Mouse (Mus musculus) large intestine, adult 2 months (tissue): Measurements from ENCODE around the gene Pcbp3. TPM values are rescaled to one million over a fixed set of nuclear protein-coding genes. Genes with fewer than 3 reads are reported as not detected.

Experiments used
- DNase-seq: peaks from one replicate; pipeline ENCODE4 v3.0.0-alpha.2; 2012; ENCODE audit warnings: low read depth, low spot score
- WGBS: fragments of 180-500 bp; shearing (Covaris S2); methylation state at CpG from one replicate; pipeline ENCODE4 v1.1.7; 2018; 5-methylcytosine and 5-hydroxymethylcytosine counted together
- polyA plus RNA-seq: library from polyadenylated mRNA; depleted of rRNA; stranded (reverse); fragments of >200 nt; gene quantifications from 2 replicates; pipeline ENCODE4 v1.2.3, GENCODE M21; 2012

The Pcbp3 gene
- polyA plus RNA-seq, 1 experiment, result 4.3 TPM

DNA sequence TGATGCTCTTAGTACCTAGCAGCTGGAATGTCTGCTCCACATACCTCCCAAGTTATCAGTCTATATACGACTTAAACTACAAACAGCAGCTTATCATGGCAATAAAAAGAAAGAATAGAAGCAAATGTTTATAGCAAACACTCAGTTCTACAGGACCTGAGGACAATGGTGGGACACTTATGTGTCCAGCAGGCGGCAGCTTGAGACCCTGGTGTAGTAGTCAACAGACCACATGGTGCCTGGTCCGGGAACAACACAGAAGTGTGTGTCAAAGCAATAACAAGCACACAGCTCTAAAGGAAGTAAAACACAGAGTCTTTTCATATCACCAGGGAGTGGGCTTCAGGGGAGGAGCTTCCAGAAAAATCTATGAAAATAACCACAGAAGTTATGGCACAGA lies 100.7 kb downstream of the Pcbp3 start:
- 42% methylated on average over 3 of the region's 3 CpGs for WGBS
- DNase-seq, result no peak

DNA sequence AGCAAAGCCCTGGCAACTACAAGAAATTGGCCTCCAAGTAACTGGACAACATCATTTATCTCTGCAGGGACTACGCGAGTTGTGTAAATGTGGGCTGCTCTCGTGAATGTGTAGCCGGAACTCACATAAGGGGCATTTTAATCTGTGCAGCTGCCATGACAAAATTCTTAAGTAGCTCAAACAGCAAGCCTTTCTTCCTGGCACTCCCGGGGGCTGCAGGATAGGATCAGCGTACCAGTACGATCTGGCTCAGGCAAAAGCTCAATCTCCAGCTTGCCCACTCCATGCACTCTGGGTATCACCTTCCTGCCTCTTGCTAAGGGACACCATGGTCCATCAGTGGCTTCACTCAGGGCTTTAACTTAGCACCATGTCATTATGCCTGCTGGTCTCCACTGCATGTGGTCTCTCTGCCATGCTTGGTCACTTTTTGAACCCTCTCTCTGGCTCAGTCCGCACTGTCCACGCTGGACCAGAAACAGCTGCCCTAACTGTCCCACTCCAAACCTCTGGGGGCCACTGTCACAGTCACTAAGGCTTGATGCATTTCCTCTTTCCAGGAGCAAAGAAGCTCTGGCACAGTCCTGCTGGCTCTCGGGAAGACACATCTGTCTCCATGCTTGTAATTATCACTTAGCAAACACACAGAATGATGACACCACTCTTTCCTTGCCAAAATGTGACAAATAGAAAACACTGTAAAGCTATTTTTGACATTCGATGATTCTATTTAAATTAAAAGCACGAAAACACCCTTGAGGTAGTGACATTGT lies 102.1 kb downstream of the Pcbp3 start:
- DNase-seq, result no peak
- 69% methylated on average over 12 of the region's 12 CpGs for WGBS

GRCm38 (mm10) chr10:76857879-76858278 lies 103.8 kb downstream of the Pcbp3 start:
- DNase-seq, result no peak
- WGBS, result 86% methylated on average over 2 of the region's 2 CpGs

GRCm38 (mm10) chr10:76846480-76846879 lies 115.2 kb downstream of the Pcbp3 start:
- 77% methylated on average over 5 of the region's 5 CpGs for WGBS
- no peak for DNase-seq

DNA sequence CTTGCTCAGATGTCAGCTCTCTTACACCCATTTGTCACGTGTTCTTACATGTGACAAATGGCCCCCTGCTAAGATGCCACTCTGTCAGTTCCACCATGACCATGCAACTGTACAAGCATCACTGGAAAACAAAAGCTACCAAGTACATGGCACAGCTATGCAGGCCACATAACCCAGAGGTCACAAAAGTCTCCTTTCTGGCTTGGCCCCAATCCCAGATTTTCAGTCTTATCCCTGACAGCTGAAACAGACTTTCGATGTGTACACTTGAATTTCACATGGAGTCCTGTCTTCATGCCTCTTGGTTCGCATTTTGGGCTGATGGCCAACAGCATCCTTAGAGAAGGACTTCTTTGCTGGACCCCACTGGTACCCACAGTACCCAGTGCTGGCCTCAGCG lies 116.8 kb downstream of the Pcbp3 start:
- DNase-seq, result no peak

DNA sequence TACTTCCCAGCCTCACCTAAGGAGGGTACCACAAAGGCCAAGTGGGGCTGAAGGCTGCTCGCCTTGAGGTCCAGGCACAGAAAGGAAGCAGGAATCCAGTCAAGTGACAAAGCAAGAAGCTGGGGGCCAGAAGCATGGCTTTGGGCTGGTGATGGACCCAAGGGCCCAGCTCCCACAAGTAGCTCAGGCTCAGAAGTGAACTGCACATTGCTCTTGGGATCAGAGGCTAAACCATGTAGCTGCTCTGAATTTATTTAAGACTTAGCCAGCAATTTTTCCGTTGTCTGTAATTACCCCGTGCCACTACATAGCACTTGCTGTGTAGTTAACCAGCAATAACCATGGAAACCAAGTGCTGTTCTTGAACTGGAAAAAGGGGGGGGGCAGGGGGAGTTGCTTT lies 117.3 kb downstream of the Pcbp3 start:
- WGBS, result 71% methylated on average over 3 of the region's 3 CpGs

More for the DNA sequence above, 116.8 kb downstream of the Pcbp3 start:
- 77% methylated on average over 4 of the region's 4 CpGs for WGBS

GRCm38 (mm10) chr10:76842087-76842486 lies 119.6 kb downstream of the Pcbp3 start:
- DNase-seq, result no peak
- WGBS, result 75% methylated on average over 3 of the region's 3 CpGs

More for the DNA sequence above, 117.3 kb downstream of the Pcbp3 start:
- DNase-seq, result no peak

DNA sequence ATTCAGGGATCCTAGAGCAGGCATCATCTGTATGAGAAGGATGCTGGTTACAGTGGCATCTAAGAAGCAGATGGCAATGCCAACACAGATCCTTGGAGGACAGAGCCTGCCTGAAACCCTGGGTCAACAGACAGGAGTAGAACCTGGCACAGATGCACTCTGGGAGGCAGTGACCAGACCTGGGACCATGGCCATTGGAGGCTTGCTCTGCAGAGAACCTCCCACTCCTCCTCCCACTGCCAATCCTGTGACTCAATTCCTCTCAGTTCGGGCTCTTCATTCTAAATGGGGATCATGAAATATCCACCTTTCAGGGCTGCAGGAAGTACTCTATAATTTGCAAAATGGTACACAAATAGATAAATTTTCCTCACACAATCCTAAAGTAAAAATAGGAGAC lies 120.5 kb downstream of the Pcbp3 start:
- WGBS, result 65% methylated on average over 1 of the region's 1 CpGs

GRCm38 (mm10) chr10:76840566-76840965 lies 121.1 kb downstream of the Pcbp3 start:
- WGBS, result 43% methylated on average over 5 of the region's 5 CpGs

More for the DNA sequence above, 120.5 kb downstream of the Pcbp3 start:
- no peak for DNase-seq

DNA sequence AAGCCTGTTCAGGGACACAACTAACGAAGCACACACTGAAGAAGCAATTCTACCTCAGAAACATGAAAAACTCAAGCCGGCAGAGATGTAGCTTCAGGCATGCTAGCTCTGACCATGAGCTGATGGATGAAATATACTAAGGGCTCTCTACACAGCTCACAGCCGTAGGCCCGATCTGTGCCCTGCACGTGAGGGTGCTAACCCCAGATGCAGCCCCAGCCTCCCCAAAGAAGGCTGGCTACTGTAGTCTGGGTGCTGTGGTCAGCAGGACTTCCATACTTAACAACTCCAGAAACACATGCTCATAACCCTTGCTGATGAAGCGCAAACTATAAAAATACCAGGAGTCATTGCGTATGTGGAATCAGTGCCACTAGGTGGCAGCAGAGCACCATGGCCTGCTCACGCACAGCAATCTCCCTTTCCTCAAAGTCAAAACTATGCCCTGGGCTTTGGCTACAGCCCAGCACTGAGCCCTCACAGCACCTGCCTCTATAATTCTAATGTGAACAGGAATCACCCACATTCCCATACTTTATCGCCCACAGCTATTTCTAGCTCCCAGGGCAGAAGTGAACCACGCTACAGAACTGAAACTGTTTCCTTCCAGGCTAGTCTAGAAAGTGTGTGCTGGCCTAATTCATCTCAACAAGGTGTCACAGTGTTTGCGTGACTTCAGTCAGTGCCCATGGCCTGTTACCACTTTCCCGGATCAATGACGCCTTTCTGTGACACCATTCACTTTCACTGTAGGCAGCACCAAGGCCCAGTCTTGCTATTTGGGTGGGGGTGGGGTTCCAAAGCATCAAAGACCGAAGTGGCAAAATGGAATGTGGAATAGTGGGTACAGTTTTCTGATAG lies 126.0 kb downstream of the Pcbp3 start:
- 54% methylated on average over 14 of the region's 14 CpGs for WGBS

More at GRCm38 (mm10) chr10:76840566-76840965, 121.1 kb downstream of the Pcbp3 start:
- DNase-seq, result no peak

GRCm38 (mm10) chr10:76832841-76833240 lies 128.8 kb downstream of the Pcbp3 start:
- 49% methylated on average over 1 of the region's 1 CpGs for WGBS

More for the DNA sequence above, 126.0 kb downstream of the Pcbp3 start:
- peak; percentile 25 for DNase-seq

DNA sequence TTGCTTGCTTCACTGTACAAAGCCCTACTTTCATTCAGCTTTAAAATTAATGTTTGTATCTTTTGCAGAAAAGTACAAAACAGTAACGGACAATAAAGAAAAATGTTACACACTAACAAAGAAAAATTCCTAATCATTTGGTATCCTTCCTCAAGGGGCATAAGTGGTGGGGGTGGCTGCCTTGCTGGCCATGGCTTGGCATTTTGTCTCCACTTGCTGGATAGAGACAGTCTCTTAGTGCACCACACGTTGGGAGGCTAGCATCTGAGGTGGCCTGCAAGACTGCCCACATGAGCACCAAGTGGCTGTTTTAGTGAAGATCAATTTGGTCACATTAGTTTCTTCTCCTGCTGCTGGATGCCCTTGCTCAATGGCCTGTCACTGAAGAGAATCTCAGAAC lies 129.8 kb downstream of the Pcbp3 start:
- WGBS, result 76% methylated on average over 2 of the region's 2 CpGs
- no peak for DNase-seq

More at GRCm38 (mm10) chr10:76832841-76833240, 128.8 kb downstream of the Pcbp3 start:
- no peak for DNase-seq

GRCm38 (mm10) chr10:76831151-76831550 lies 130.5 kb downstream of the Pcbp3 start:
- DNase-seq, result no peak
- 83% methylated on average over 1 of the region's 1 CpGs for WGBS

DNA sequence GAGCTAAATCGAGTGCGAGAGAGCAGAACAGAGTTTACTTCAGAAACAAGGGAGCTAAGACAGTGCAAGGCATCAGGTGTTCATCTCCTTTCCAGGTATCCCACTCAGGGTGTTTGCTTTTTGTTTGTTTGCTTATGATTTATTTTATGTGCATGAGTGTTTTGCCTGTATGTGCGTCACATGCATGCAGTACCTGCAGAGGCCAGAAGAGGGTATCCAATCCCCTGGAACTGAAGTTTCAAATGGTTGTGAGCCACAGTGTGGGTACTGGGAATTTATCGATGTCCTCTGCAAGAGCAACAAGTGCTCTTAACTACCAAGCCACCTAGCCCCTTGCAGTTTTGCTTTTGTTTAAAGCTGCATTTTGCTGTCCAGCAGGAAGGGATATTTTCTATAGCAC lies 132.8 kb downstream of the Pcbp3 start:
- DNase-seq, result no peak
- 98% methylated on average over 4 of the region's 4 CpGs for WGBS

GRCm38 (mm10) chr10:76822698-76823097 lies 139.0 kb downstream of the Pcbp3 start:
- 89% methylated on average over 8 of the region's 8 CpGs for WGBS
- no peak for DNase-seq

GRCm38 (mm10) chr10:76819321-76819720 lies 142.4 kb downstream of the Pcbp3 start:
- 54% methylated on average over 2 of the region's 2 CpGs for WGBS
- no peak for DNase-seq

DNA sequence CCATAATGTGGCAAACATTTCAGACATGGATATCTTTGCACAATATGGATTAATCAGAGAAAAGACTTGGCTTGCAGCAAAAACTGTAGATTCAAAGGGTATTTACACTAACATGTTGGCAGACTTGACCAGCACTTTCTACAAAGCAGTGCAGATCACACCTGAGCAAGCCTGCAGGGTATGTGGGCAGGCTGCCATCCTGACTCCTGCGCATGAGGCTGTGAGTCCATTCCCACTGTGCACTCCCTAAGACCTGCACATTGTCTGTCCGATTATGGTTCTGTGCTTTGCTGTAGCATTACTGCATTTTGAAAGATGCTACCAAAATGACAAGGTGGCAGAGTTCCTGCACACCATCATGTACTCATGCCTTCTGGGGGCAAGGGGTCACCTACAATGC lies 143.3 kb downstream of the Pcbp3 start:
- 93% methylated on average over 2 of the region's 2 CpGs for WGBS
- DNase-seq, result no peak

DNA sequence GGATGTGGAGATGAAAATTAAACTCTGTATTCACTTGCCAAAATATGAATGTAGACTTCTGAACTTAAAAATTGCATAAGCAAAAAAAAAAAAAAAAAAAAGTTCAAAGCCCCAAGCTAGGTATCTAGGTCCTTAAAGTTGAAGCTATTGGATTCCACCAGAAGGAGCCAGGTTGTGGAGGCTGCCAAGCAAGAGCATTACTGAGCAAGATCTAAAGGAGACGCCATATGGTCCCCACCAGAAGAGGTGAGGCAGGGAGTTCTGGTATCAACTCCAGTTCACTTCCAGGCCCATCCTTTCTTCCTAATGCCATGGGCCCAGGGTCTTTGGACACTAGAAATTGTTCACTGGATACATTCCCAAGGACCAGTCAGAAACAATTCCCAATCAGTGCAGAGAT lies 144.8 kb downstream of the Pcbp3 start:
- 88% methylated on average over 1 of the region's 1 CpGs for WGBS
- no peak for DNase-seq

- DNase-seq, result no peak
- WGBS, result 66% methylated on average over 7 of the region's 7 CpGs
These were observed 145.3 kb downstream of the Pcbp3 start for GRCm38 (mm10) chr10:76816436-76816835.

DNA sequence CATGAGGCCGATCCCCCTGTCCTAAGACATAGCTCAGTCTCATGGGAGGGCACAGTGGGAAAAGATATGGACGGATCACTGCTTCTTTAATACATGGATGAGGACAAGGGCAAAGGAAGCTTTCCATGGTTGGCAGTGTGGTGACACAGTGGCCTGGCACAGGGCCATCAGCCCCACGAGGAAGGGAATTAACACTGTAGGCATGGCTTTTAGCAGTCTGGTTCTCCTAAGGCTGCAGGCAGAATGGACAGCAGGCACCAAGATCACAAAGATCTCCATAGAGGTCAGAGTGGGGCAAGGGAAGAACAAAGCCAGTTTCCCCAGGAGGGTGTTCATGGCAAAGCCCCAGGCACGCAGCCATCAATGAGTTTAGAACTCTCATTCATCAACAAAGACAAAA lies 146.2 kb downstream of the Pcbp3 start:
- no peak for DNase-seq
- WGBS, result 69% methylated on average over 4 of the region's 4 CpGs

GRCm38 (mm10) chr10:76814811-76815210 lies 146.9 kb downstream of the Pcbp3 start:
- 86% methylated on average over 8 of the region's 8 CpGs for WGBS
- no peak for DNase-seq
